In the genomic region with DNA sequence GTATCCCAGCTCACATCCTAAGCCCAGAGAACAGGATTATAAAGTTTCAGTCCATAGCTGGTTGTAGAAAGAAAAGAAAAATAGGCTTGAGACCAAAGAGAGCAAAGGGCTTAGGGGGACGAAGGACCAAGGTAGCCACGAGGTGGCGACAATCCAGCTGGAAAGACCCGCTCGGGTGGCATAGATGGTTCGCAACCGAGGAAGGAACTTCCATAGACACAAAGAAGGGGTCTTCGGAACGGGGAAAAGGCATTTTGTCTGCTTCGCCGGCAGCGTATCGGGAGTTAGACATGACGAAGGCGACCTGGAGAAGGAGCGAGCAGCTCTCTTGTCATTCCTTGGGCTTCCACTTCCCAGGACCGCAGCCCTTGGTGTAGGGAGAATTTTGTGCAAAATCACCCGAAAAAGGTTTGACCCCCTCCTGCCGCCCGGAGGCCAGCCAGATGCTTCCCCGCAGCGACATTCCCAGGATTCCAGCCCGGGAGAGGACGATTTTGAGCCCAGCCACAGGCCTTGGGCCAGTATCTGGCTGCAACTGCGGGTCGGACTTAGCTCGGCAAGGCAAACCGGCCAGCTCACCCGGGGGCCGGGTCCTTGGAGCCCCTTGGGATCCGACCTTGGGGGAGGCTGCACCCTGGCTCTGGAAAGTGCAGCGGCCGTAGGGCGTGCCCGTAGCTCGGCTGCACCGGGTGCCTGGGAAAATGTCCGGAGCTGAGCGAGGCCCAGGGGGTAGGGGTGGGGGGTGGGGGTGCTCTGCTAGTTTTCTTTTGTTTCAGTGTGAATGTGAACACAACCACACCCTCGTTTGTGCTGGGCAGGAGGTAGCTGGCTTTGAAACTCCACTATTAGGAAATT, we compare ENCODE assay signal across 8 mouse cellular contexts.
DNase-seq lines count a peak whose midpoint lies in the region; ATAC-seq and TF ChIP-seq lines count a peak whose summit lies in the region.

No protein-coding gene starts in this region.

- no peaks in the 10 kb centered on the region for H3K27me3 ChIP-seq in C2C12 (ENCODE audit: control insufficient read depth, insufficient read depth, insufficient read length)
- H3K27me3 ChIP-seq in embryonic facial prominence, embryonic 14.5 days (replicated peaks; ENCODE audit: control insufficient read depth, insufficient read depth, low read length) = no peaks in the 10 kb centered on the region
- H3K27me3 ChIP-seq in heart, embryonic 12.5 days (replicated peaks) = no peaks in the 10 kb centered on the region
- no peaks in the 10 kb centered on the region for H3K27me3 ChIP-seq in kidney, embryonic 15.5 days
- no peaks in the 10 kb centered on the region for H3K27me3 ChIP-seq in liver, adult 2 months (ENCODE audit: control insufficient read depth, insufficient read depth, low read length)

- H3K9me3 ChIP-seq in embryonic facial prominence, embryonic 14.5 days (ENCODE audit: control insufficient read depth, low read length) = no peaks in the 10 kb centered on the region
- no peaks in the 10 kb centered on the region for H3K9me3 ChIP-seq in heart, embryonic 12.5 days (replicated peaks)
- no peaks in the 10 kb centered on the region for H3K9me3 ChIP-seq in kidney, embryonic 15.5 days (replicated peaks)

- peak; percentile 94 for DNase-seq in embryonic facial prominence, embryonic 14.5 days (ENCODE audit: low spot score)
- peak; percentile 67 for DNase-seq in liver, adult 2 months (ENCODE audit: extremely low read depth, low read depth, low spot score)
- peak; percentile 62 to 65 for DNase-seq in spleen, postnatal 36 days (ENCODE audit: low spot score in 2 of 2)

- H3K9ac ChIP-seq in embryonic facial prominence, embryonic 14.5 days (ENCODE audit: low read depth, low read length) = peak overlapping the region; percentile 91
- peak overlapping the region; percentile 84 for H3K9ac ChIP-seq in heart, embryonic 12.5 days
- peak overlapping the region; percentile 83 for H3K9ac ChIP-seq in kidney, embryonic 15.5 days
- H3K9ac ChIP-seq in liver, adult 2 months (ENCODE audit: low read depth, low read length) = peak overlapping the region; percentile 73

- peak; percentile 80 for ATAC-seq in embryonic facial prominence, embryonic 14.5 days (ENCODE audit: low read depth)
- peak; percentile 76 for ATAC-seq in heart, embryonic 12.5 days (ENCODE audit: insufficient number of reproducible peaks, low FRiP score)
- peak; percentile 79 for ATAC-seq in kidney, embryonic 15.5 days (replicated peaks; ENCODE audit: low FRiP score)
- ATAC-seq in monocyte, adult 5-6 weeks (replicated peaks; ENCODE audit: insufficient number of reproducible peaks, low FRiP score, low TSS enrichment, poor library complexity, severe bottlenecking) = peak; percentile 47

- peak overlapping the region; percentile 79 for H3ac ChIP-seq in C2C12 (ENCODE audit: control insufficient read depth, insufficient read length, low read depth)

- no peaks in the 10 kb centered on the region for H3K4me1 ChIP-seq in bone marrow, adult 2 months (ENCODE audit: control insufficient read depth, insufficient read depth, low read length)
- peaks cover 11% of the 10 kb centered on the region; the same call in 1 of the 2 replicates for H3K4me1 ChIP-seq in embryonic facial prominence, embryonic 14.5 days (ENCODE audit: control insufficient read depth, insufficient read depth, low read length)
- H3K4me1 ChIP-seq in heart, embryonic 12.5 days (replicated peaks) = peaks cover 13% of the 10 kb centered on the region; the same call in 1 of the 2 replicates
- peaks cover 23% of the 10 kb centered on the region for H3K4me1 ChIP-seq in kidney, embryonic 15.5 days
- H3K4me1 ChIP-seq in liver, adult 2 months (ENCODE audit: control insufficient read depth, insufficient read depth, low read length) = peaks cover 2% of the 10 kb centered on the region; the same call in 1 of the 2 replicates

- H3K27ac ChIP-seq in bone marrow, adult 2 months (ENCODE audit: control insufficient read depth, insufficient read depth, low read depth, low read length, poor library complexity) = peak overlapping the region; percentile 47; the same call in 1 of the 2 replicates
- H3K27ac ChIP-seq in embryonic facial prominence, embryonic 14.5 days (replicated peaks; ENCODE audit: low read depth, low read length) = peak overlapping the region; percentile 97
- peak overlapping the region; percentile 74 for H3K27ac ChIP-seq in heart, embryonic 12.5 days (ENCODE audit: poor library complexity, severe bottlenecking)
- H3K27ac ChIP-seq in kidney, embryonic 15.5 days = peak overlapping the region; percentile 92
- peak overlapping the region; percentile 68 for H3K27ac ChIP-seq in liver, adult 2 months (replicated peaks; ENCODE audit: insufficient read depth, low read depth, low read length)

- peak overlapping the region; percentile 97 for H3K4me2 ChIP-seq in embryonic facial prominence, embryonic 14.5 days (ENCODE audit: low read depth, low read length)
- peak overlapping the region; percentile 91 for H3K4me2 ChIP-seq in heart, embryonic 12.5 days
- peak overlapping the region; percentile 95 for H3K4me2 ChIP-seq in kidney, embryonic 15.5 days

- TF ChIP-seq CTCF in C2C12 (IDR thresholded peaks at IDR 0.05; ENCODE audit: control insufficient read depth, insufficient read depth, insufficient read length) = peak; percentile 69
- peak; percentile 81 for TF ChIP-seq CTCF in bone marrow, adult 2 months (IDR thresholded peaks at IDR 0.05; ENCODE audit: control insufficient read depth, insufficient read depth, low read length)
- peak; percentile 88 for TF ChIP-seq CTCF in liver, adult 2 months (IDR thresholded peaks at IDR 0.05; ENCODE audit: low read depth, low read length)

- H3K36me3 ChIP-seq in C2C12 (ENCODE audit: control insufficient read depth, insufficient read depth) = no peaks in the 10 kb centered on the region
- H3K36me3 ChIP-seq in embryonic facial prominence, embryonic 14.5 days (ENCODE audit: control insufficient read depth, insufficient read depth, low read length) = no peaks in the 10 kb centered on the region
- H3K36me3 ChIP-seq in heart, embryonic 12.5 days = no peaks in the 10 kb centered on the region
- no peaks in the 10 kb centered on the region for H3K36me3 ChIP-seq in kidney, embryonic 15.5 days
- H3K36me3 ChIP-seq in liver, adult 2 months (ENCODE audit: control insufficient read depth, insufficient read depth, low read length) = no peaks in the 10 kb centered on the region

- TF ChIP-seq POLR2A in bone marrow, adult 2 months (IDR thresholded peaks at IDR 0.05; ENCODE audit: borderline replicate concordance, control insufficient read depth, low read depth, low read length) = no peak
- no peak for TF ChIP-seq POLR2A in liver, adult 2 months (IDR thresholded peaks at IDR 0.05; ENCODE audit: extremely low read depth, insufficient read depth, low read length)

- H3K79me3 ChIP-seq in C2C12 (ENCODE audit: low read depth) = no peaks in the 10 kb centered on the region

- under 1% methylated on average over 40 of the region's 40 CpGs for WGBS in bone marrow, adult 2 months
- WGBS in embryonic facial prominence, embryonic 14.5 days = under 1% methylated on average over 36 of the region's 40 CpGs
- under 1% methylated on average over 40 of the region's 40 CpGs for WGBS in heart, embryonic 12.5 days
- under 1% methylated on average over 40 of the region's 40 CpGs for WGBS in kidney, embryonic 15.5 days
- under 1% methylated on average over 40 of the region's 40 CpGs for WGBS in liver, adult 2 months

- H3K4me3 ChIP-seq in C2C12 (ENCODE audit: insufficient read depth, poor library complexity, severe bottlenecking) = peak overlapping the region; percentile 39
- peak overlapping the region; percentile 63 for H3K4me3 ChIP-seq in bone marrow, adult 2 months (replicated peaks; ENCODE audit: control insufficient read depth, low read depth, low read length)
- peak overlapping the region; percentile 67 for H3K4me3 ChIP-seq in embryonic facial prominence, embryonic 14.5 days (ENCODE audit: low read depth, low read length)
- H3K4me3 ChIP-seq in heart, embryonic 12.5 days = peak overlapping the region; percentile 71
- peak overlapping the region; percentile 60 for H3K4me3 ChIP-seq in kidney, embryonic 15.5 days (replicated peaks)
- H3K4me3 ChIP-seq in liver, adult 2 months (ENCODE audit: insufficient read depth, low read depth, low read length) = peak overlapping the region; percentile 50

- no peaks in the 10 kb centered on the region for H3K79me2 ChIP-seq in C2C12 (ENCODE audit: control insufficient read depth, insufficient read depth)
- no peaks in the 10 kb centered on the region for H3K79me2 ChIP-seq in liver, adult 2 months (ENCODE audit: control insufficient read depth, insufficient read depth, low read length)

TF ChIP-seq in C2C12, 6 proteins besides CTCF, POLR2A, EP300 and RAD21:
- TF ChIP-seq CEBPB (IDR thresholded peaks at IDR 0.05; ENCODE audit: low read depth) (no peak), FOSL1 (IDR thresholded peaks at IDR 0.05; ENCODE audit: insufficient read depth, low read length, poor library complexity, severe bottlenecking) (no peak), MAX (IDR thresholded peaks at IDR 0.05) (peak; percentile 22), MYOD1 (IDR thresholded peaks at IDR 0.05; ENCODE audit: control insufficient read depth, insufficient read length, low read depth) (no peak), MYOG (IDR thresholded peaks at IDR 0.05; ENCODE audit: control insufficient read depth, extremely low read depth, insufficient read length) (no peak)

Comparison
In these comparisons a context has a peak if more than half of its experiments do, and no peak if none do; other contexts are left out.
1. Peak in every context shown above with its lines: DNase-seq, ATAC-seq, H3K4me3 ChIP-seq and H3K27ac ChIP-seq.
2. H3K27ac ChIP-seq: peak in every context shown above with its lines; median percentile 97 in embryonic facial prominence, embryonic 14.5 days; 92 in kidney, embryonic 15.5 days; 74 in heart, embryonic 12.5 days; 68 in liver, adult 2 months; 47 in bone marrow, adult 2 months.